Mouse (Mus musculus): ENCODE data around the gene Elfn1.

Gene Elfn1

GRCm38 (mm10) chr5:140018780-140019179, 111.0 kb downstream of the Elfn1 start:
- DNase-seq (ENCODE audit: extremely low read depth, low read depth, low spot score) = no peak

- no peak for DNase-seq (ENCODE audit: extremely low read depth, low read depth, low spot score)
These were observed 111.9 kb downstream of the Elfn1 start for GRCm38 (mm10) chr5:140019616-140020015.

- no peak for DNase-seq (ENCODE audit: extremely low read depth, low read depth, low spot score)
These were observed 114.0 kb downstream of the Elfn1 start for GRCm38 (mm10) chr5:140021755-140022154.

- no peak for DNase-seq (ENCODE audit: extremely low read depth, low read depth, low spot score)
These were observed 115.1 kb downstream of the Elfn1 start for GRCm38 (mm10) chr5:140022861-140023260.

- DNase-seq (ENCODE audit: extremely low read depth, low read depth, low spot score) = peak; percentile 8
These were observed 116.3 kb downstream of the Elfn1 start for GRCm38 (mm10) chr5:140023941-140024500.

Measured in fat pad, adult 2 months (tissue).